Mouse (Mus musculus): Measurements from ENCODE around the gene Tex33. TPM values are rescaled to one million over a fixed set of nuclear protein-coding genes. Genes with fewer than 3 reads are reported as not detected.

The Tex33 gene
- total RNA-seq, 1 experiment from 2014 or later = not detected

DNA sequence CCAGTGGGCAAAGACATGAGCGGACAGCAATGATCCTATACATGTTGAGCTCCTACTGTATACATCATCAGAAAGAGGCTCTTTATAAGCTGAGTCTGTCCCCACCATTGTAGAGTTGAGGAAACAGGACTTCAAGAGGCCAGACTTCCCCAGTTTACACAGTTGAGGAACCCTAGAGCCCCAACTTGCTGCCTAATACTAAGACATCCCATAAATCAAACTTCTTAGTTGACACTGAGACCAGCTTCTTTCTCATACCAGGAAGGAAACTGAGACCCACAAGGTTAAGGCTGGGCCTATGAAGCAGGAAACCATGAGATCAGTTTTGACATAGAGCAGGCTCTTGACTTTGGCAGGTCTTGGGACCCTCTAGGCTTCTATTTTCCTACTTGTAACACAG is 10.1 kb downstream of the Tex33 start:
- peak; percentile 23 to 53; a peak in 3 of 4 replicates for ATAC-seq (replicated peaks in 1 of 2; ENCODE audit: insufficient read depth in 1 of 2, low FRiP score in 2 of 2, low TSS enrichment in 1 of 2, low read depth in 1 of 2, poor library complexity in 2 of 2, severe bottlenecking in 2 of 2)

DNA sequence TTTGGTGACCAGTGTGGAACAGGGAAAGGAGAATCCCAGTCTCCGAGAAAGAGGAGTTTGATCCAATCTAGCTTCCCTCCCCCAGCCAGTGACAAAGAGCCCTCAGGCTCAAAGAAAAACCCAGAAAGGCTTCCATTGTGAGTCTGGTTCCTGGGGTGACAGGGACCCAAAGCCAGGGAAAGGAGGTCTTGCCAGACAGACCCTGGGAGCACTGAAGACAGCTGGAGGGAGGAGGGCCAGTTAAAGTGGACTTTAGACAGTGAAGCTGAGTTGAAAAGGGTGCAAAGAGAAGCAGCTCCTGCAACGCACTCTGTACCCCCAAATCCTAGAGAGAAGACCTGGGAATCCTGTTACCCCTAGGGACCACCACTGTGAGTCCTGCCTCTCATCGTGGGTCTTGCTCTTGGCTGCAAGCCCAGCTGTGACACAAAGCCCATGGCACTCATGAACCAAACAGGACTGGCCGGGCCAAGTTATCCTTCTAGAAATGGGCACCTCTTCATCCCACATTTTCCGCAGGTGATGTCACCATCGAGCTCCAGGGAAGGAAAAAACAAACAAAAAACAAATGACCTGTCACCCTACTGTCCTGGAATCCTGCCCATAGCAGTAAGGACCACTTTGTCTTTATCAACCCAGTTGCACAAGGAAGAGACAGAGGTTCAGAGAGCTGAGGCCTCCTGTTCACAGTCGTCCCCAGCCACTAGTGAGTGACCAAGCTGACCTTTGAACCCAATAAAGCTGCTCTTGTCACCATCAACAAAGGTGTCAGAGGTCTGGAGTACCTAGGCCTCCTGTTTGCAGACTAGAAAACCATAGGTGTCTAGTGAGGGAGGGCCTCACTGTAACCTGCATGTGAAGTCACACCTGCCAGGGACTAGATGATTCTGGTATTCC is 11.2 kb downstream of the Tex33 start:
- no peak for ATAC-seq (replicated peaks in 1 of 2; ENCODE audit: insufficient read depth in 1 of 2, low FRiP score in 2 of 2, low TSS enrichment in 1 of 2, low read depth in 1 of 2, poor library complexity in 2 of 2, severe bottlenecking in 2 of 2)

GRCm38 (mm10) chr15:78383450-78384219 is 12.1 kb downstream of the Tex33 start:
- no peak for ATAC-seq (replicated peaks in 1 of 2; ENCODE audit: insufficient read depth in 1 of 2, low FRiP score in 2 of 2, low TSS enrichment in 1 of 2, low read depth in 1 of 2, poor library complexity in 2 of 2, severe bottlenecking in 2 of 2)

DNA sequence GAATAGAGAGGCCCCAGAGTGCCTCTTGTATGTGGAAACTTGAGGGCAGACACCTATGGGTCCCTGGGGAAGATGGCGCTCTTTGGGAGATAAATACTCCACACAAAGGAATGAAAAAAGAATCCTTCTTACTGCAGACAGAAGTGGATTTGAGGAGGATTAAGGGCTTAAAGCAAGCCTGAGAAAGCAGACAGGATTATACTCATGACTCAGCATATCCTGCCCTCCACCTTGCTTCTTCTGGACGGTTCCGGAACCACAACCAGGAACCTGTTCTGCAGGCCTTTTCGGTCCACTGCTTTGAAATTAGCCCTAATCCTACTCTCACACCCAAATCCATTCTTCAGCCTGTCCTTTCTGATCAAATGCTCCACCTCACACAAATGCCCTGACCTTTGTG is 13.6 kb downstream of the Tex33 start:
- ATAC-seq (replicated peaks in 1 of 2; ENCODE audit: insufficient read depth in 1 of 2, low FRiP score in 2 of 2, low TSS enrichment in 1 of 2, low read depth in 1 of 2, poor library complexity in 2 of 2, severe bottlenecking in 2 of 2) = no peak

GRCm38 (mm10) chr15:78380741-78381140 is 15.0 kb downstream of the Tex33 start:
- no peak for ATAC-seq (replicated peaks in 1 of 2; ENCODE audit: insufficient read depth in 1 of 2, low FRiP score in 2 of 2, low TSS enrichment in 1 of 2, low read depth in 1 of 2, poor library complexity in 2 of 2, severe bottlenecking in 2 of 2)

GRCm38 (mm10) chr15:78380208-78380607 is 15.5 kb downstream of the Tex33 start:
- no peak for ATAC-seq (replicated peaks in 1 of 2; ENCODE audit: insufficient read depth in 1 of 2, low FRiP score in 2 of 2, low TSS enrichment in 1 of 2, low read depth in 1 of 2, poor library complexity in 2 of 2, severe bottlenecking in 2 of 2)

DNA sequence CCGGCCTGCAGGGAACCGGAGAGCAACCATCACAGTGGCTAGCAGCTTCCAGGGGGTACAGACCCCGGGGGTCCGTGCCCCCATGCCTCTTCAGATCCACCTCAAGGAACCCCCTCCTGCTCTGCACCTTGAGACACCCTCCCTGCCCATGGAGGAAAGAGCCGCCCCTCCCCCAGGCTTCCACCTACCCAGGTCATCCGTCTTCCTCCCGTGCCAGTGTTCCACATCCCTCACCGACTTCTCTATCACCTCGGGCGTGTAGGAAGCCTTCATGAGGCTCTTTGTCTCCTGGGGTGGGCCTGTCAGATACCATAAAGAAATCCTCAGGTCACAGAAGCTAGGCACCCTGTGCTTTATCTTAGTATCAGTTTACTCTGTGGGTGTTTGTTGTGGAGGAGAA is 17.2 kb downstream of the Tex33 start:
- no peak for ATAC-seq (replicated peaks in 1 of 2; ENCODE audit: insufficient read depth in 1 of 2, low FRiP score in 2 of 2, low TSS enrichment in 1 of 2, low read depth in 1 of 2, poor library complexity in 2 of 2, severe bottlenecking in 2 of 2)

GRCm38 (mm10) chr15:78377859-78378258 is 17.9 kb downstream of the Tex33 start:
- no peak for ATAC-seq (replicated peaks in 1 of 2; ENCODE audit: insufficient read depth in 1 of 2, low FRiP score in 2 of 2, low TSS enrichment in 1 of 2, low read depth in 1 of 2, poor library complexity in 2 of 2, severe bottlenecking in 2 of 2)

GRCm38 (mm10) chr15:78374204-78374603 is 21.5 kb downstream of the Tex33 start:
- ATAC-seq (replicated peaks in 1 of 2; ENCODE audit: insufficient read depth in 1 of 2, low FRiP score in 2 of 2, low TSS enrichment in 1 of 2, low read depth in 1 of 2, poor library complexity in 2 of 2, severe bottlenecking in 2 of 2) = no peak

DNA sequence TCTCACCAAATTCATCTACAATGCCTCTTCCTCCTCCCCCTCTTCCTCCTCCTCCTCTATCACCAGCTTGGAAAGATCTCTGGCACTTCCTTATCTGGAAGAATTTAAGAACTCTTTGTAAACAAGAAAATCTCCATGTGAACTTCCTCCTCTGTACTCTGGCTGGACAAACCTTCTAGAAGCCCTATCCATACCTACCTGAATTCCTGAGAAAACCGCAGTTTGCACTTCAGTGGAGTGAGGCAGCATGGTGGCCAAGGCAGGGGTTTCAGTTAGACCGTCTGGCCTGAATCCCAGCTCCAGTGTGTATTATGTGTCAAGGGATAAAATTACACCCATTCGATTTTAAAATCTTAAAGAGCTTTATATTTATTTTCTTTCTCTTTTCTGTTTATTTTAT is 22.9 kb downstream of the Tex33 start:
- ATAC-seq (replicated peaks in 1 of 2; ENCODE audit: insufficient read depth in 1 of 2, low FRiP score in 2 of 2, low TSS enrichment in 1 of 2, low read depth in 1 of 2, poor library complexity in 2 of 2, severe bottlenecking in 2 of 2) = no peak

- ATAC-seq (replicated peaks in 1 of 2; ENCODE audit: insufficient read depth in 1 of 2, low FRiP score in 2 of 2, low TSS enrichment in 1 of 2, low read depth in 1 of 2, poor library complexity in 2 of 2, severe bottlenecking in 2 of 2) = no peak
Measured at GRCm38 (mm10) chr15:78369641-78370040, 26.1 kb downstream of the Tex33 start.

- ATAC-seq (replicated peaks in 1 of 2; ENCODE audit: insufficient read depth in 1 of 2, low FRiP score in 2 of 2, low TSS enrichment in 1 of 2, low read depth in 1 of 2, poor library complexity in 2 of 2, severe bottlenecking in 2 of 2) = peak; percentile 80 to 82
Measured at GRCm38 (mm10) chr15:78368926-78369346, 26.8 kb downstream of the Tex33 start.

GRCm38 (mm10) chr15:78367811-78368210 is 27.9 kb downstream of the Tex33 start:
- no peak for ATAC-seq (replicated peaks in 1 of 2; ENCODE audit: insufficient read depth in 1 of 2, low FRiP score in 2 of 2, low TSS enrichment in 1 of 2, low read depth in 1 of 2, poor library complexity in 2 of 2, severe bottlenecking in 2 of 2)

DNA sequence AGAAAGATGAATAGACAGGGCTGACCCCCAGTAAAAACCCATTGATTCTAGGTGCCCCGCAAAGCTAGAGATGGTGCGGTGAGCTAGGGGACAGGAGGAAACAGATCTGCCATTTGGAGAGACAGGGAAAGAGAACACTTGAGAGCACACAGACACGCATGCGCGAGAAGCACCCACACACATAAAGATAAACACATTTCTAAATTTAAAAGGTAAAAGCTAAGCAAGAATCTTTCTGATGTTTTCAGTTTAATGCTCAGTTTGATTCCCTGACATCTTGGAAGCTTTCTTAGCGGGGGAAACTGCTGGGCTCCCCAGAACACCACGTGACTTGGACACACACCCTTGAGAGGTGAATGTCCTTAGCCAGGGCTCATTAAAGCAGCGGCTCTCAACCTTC is 28.8 kb downstream of the Tex33 start:
- no peak for ATAC-seq (replicated peaks in 1 of 2; ENCODE audit: insufficient read depth in 1 of 2, low FRiP score in 2 of 2, low TSS enrichment in 1 of 2, low read depth in 1 of 2, poor library complexity in 2 of 2, severe bottlenecking in 2 of 2)

DNA sequence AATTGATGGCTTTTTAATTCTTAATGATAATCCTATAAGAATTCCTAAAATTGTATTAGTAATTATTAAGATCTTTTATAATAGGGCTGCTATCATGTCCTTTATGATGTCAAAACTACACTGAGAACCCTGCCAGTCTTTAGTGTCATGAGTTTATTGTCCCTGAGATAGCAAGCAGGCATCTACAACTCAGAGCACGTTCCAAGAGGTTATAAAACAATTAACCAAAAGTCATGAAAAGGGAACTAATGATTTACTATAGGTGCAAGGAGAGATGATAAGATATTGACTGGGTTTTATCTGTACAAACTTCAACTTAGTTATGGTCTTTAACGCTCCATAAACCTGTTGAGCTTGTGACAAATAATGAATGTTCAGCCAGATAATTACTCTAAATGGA is 29.8 kb downstream of the Tex33 start:
- ATAC-seq (replicated peaks in 1 of 2; ENCODE audit: insufficient read depth in 1 of 2, low FRiP score in 2 of 2, low TSS enrichment in 1 of 2, low read depth in 1 of 2, poor library complexity in 2 of 2, severe bottlenecking in 2 of 2) = no peak

DNA sequence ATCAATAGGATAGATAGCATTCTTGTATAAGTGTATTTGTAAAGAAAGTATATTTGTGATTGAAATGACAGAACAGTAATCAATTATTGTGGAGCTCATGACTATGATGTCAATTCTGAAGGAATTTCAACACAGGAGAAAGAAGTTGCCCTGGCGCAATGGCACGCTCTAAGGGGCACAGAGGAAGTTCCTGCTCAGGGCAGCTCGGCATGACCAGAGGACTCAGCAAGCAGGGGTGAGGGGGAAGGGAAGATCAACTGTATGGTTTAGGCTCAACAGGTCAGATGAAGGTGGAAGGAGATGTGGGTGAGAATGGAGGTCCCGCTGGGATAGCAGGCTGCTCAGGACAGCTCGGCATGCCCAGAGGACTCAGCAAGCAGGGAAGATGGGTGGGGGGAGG is 40.2 kb downstream of the Tex33 start:
- ATAC-seq (replicated peaks in 1 of 2; ENCODE audit: insufficient read depth in 1 of 2, low FRiP score in 2 of 2, low TSS enrichment in 1 of 2, low read depth in 1 of 2, poor library complexity in 2 of 2, severe bottlenecking in 2 of 2) = peak in 1 of 2 experiments; percentile 31; a peak in 1 of 4 replicates

- no peak for ATAC-seq (replicated peaks in 1 of 2; ENCODE audit: insufficient read depth in 1 of 2, low FRiP score in 2 of 2, low TSS enrichment in 1 of 2, low read depth in 1 of 2, poor library complexity in 2 of 2, severe bottlenecking in 2 of 2)
Measured at GRCm38 (mm10) chr15:78354958-78355357, 40.8 kb downstream of the Tex33 start.

DNA sequence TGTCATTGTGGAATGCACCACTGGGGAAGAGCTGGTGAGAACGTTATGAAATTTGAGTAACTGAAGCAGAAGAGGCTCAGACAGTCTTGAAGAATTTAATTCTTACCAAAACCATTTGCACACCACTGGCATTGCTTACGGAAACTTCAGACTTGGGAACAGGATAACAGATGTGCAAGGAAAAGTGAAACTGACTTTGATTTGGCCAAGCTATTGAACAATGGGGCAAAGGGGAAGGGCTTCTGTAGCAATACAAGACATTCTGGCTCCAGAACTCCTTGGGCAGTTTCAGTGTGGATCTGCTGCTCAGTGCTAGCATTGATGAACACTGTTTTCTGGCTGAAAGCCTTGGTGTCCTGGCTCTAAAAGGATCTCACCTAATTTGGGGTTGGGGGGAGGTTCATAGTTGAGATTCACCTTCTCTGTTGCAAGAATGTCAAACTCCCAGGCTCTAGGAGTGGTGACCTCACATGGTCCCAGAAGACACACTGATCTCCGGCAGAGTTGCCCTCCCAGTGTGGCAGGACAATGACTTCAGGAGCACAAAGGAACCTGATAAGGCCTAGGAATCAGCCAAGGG is 44.0 kb downstream of the Tex33 start:
- no peak; a peak in 1 of 4 replicates for ATAC-seq (replicated peaks in 1 of 2; ENCODE audit: insufficient read depth in 1 of 2, low FRiP score in 2 of 2, low TSS enrichment in 1 of 2, low read depth in 1 of 2, poor library complexity in 2 of 2, severe bottlenecking in 2 of 2)
